Mouse (Mus musculus) ES-Bruce4 (cell line): ENCODE results near the gene Golt1a.

Experiments used
- EP300 ChIP-seq: IDR thresholded peaks from 2 replicates; pipeline ENCODE4 v1.6.1; 2011; ENCODE audit warnings: low read depth, low read length; ENCODE audit not compliant: insufficient read depth
- POLR2A ChIP-seq: IDR thresholded peaks from one replicate; pipeline ENCODE4 v1.8.1; 2011; ENCODE audit warnings: low read length; ENCODE audit not compliant: insufficient read depth

DNA sequence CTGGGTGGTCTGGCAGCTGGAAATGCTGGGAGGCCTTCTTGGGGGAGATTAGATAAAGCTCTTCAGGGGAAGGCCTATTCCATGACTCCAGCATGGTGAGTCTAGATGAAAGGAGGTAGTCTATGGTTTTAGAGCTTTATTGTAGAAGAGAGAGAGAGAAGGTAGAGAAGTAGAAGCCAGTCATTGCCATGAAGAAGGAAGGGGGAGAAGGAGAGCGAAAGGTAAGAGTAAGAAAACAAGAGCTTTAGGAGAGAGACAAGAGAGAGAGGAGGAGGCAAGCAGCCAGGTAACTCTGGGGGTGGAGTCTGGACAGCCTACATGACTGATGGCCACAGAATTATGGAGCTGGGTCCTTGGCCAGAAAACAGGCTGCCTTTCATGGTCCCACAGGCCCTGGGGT is 40.6 kb downstream of the Golt1a start, which contains the start of gene Ren1:
- no peak for TF ChIP-seq EP300
- no peak for TF ChIP-seq POLR2A
